Mouse (Mus musculus) lung, postnatal 0 days (tissue): ENCODE data around the gene Crhr1.

Source experiments
- CTCF ChIP-seq: IDR thresholded peaks from 2 replicates; pipeline ENCODE4 v1.5.1; 2016; ENCODE audit warnings: antibody characterized with exemption, mild to moderate bottlenecking
- EP300 ChIP-seq: IDR thresholded peaks from 2 replicates; pipeline ENCODE4 v1.6.1; 2016; ENCODE audit warnings: antibody characterized with exemption, mild to moderate bottlenecking, control low read depth

- no peak for TF ChIP-seq CTCF
- no peak for TF ChIP-seq EP300
Observed at GRCm38 (mm10) chr11:104187766-104188165, 55.1 kb downstream of the Crhr1 start.
